Mouse (Mus musculus): ENCODE measurements around the gene Gm49387. TPM values are rescaled to one million over a fixed set of nuclear protein-coding genes. Genes with fewer than 3 reads are reported as not detected.

The Gm49387 gene
- not detected in 2 replicates for polyA plus RNA-seq (2012; ENCODE audit: insufficient read depth, low replicate concordance)

GRCm38 (mm10) chr14:31640346-31640889 is at the start of gene Gm49387:
Gm49387 (minus strand) TSS chr14:31640878.
- no peak for TF ChIP-seq GATA1 (IDR thresholded peaks at IDR 0.05; ENCODE audit: borderline replicate concordance, low read length)
- no peak for TF ChIP-seq FLI1 (IDR thresholded peaks at IDR 0.05; ENCODE audit: low read length)
- Histone ChIP-seq H3K36me3 (replicated peaks; ENCODE audit: low read length) (peaks cover 28% of the 10 kb centered on the region), H3K9me3 (no peaks in the 10 kb centered on the region), H3K27me3 (replicated peaks) (no peaks in the 10 kb centered on the region), H3K4me3 (replicated peaks) (peak within 1 kb of the TSS; percentile 98), H3K4me1 (peaks cover 35% of the 10 kb centered on the region)

- Histone ChIP-seq H3K9me3 (no peaks in the 10 kb centered on the region), H3K4me1 (peaks cover 96% of the 10 kb centered on the region), H3K27me3 (replicated peaks) (no peaks in the 10 kb centered on the region), H3K36me3 (replicated peaks; ENCODE audit: low read length) (peaks cover 3% of the 10 kb centered on the region), H3K4me3 (replicated peaks) (peak overlapping the region; percentile 69)
- TF ChIP-seq GATA1 (IDR thresholded peaks at IDR 0.05; ENCODE audit: borderline replicate concordance, low read length) (no peak), FLI1 (IDR thresholded peaks at IDR 0.05; ENCODE audit: low read length) (no peak)
Observed at GRCm38 (mm10) chr14:31686231-31686630, 45.6 kb upstream of the Gm49387 start.

GRCm38 (mm10) chr14:31685680-31686079 is 45.0 kb upstream of the Gm49387 start:
- no peak for TF ChIP-seq GATA1 (IDR thresholded peaks at IDR 0.05; ENCODE audit: borderline replicate concordance, low read length)
- Histone ChIP-seq H3K4me3 (replicated peaks) (peak overlapping the region; percentile 87), H3K27me3 (replicated peaks) (no peaks in the 10 kb centered on the region), H3K4me1 (peaks cover 96% of the 10 kb centered on the region), H3K36me3 (replicated peaks; ENCODE audit: low read length) (peaks cover 2% of the 10 kb centered on the region), H3K9me3 (no peaks in the 10 kb centered on the region)

DNA sequence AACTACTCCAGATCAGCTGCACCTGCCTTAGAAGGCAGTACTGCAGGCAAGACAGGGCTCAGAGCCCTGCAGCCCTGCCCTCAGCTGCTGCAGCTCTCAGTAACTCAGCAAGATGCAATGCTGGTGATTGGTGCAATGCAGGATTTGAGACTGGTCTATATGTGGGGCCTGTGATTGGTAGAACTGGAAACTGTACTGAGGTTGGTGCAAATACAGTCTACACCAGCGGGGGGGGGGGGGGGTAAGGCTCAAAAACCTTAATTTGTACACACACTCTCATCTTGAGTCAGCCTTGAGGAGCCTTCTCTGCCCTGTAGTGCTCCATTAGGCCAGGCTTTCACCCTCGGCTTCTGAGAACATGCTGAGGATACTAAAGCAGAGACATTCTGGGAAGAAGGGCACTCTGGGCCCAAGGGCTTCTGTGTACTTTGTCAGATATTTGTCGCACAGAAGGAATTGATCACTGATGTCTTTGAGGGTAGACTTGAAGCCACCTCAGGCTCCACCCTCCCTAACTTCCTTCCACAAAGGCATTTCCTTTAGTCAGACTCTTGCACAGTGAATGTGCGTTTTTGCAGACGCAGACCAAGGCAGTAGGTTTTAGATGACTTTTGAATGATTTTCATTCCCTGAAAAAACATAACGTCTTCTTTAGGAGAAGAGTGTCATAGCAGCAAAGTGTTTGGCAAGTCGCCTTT is 43.8 kb upstream of the Gm49387 start:
- Histone ChIP-seq H3K4me3 (replicated peaks) (peak overlapping the region; percentile 81), H3K4me1 (peaks cover 95% of the 10 kb centered on the region), H3K9me3 (no peaks in the 10 kb centered on the region), H3K36me3 (replicated peaks; ENCODE audit: low read length) (no peaks in the 10 kb centered on the region), H3K27me3 (replicated peaks) (no peaks in the 10 kb centered on the region)
- TF ChIP-seq FLI1 (IDR thresholded peaks at IDR 0.05; ENCODE audit: low read length) = no peak

- TF ChIP-seq GATA1 (IDR thresholded peaks at IDR 0.05; ENCODE audit: borderline replicate concordance, low read length) = no peak
- no peak for TF ChIP-seq FLI1 (IDR thresholded peaks at IDR 0.05; ENCODE audit: low read length)
- Histone ChIP-seq H3K4me1 (peaks cover 92% of the 10 kb centered on the region), H3K27me3 (replicated peaks) (no peaks in the 10 kb centered on the region), H3K9me3 (no peaks in the 10 kb centered on the region), H3K36me3 (replicated peaks; ENCODE audit: low read length) (no peaks in the 10 kb centered on the region), H3K4me3 (replicated peaks) (peak overlapping the region; percentile 29)
Observed at GRCm38 (mm10) chr14:31683610-31684009, 42.9 kb upstream of the Gm49387 start.

DNA sequence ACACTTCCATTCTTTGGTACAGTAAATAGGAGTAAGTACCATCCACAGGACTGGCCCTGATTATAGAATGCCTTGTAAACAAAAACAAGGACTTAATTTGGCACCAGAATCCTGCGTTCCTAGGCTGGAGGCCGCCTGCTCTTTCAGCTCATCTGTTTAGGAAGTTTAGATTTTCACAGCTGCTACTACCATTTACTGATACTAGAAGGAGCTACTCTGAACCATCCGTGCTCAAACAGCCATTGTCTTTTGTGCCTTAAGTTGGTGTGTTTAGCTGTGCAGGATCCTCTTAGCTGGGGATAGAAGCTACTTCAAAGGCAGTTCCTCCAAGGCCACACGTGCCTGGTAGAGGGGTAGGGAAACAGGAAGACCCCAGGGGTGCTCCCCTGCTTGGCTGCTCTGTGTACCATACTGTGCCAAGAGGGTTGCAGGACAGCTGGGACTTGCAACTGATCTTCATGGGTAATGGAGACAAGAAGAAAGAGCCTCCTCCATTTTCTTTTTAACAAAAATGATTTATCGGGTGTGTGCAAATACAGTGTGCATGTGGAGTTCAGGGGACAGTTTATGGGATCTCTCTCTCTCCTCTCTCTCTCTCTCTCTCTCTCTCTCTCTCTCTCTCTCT is 41.4 kb upstream of the Gm49387 start:
- Histone ChIP-seq H3K4me3 (replicated peaks) (no peak overlapping the region), H3K27me3 (replicated peaks) (no peaks in the 10 kb centered on the region), H3K9me3 (no peaks in the 10 kb centered on the region), H3K4me1 (peaks cover 79% of the 10 kb centered on the region), H3K36me3 (replicated peaks; ENCODE audit: low read length) (no peaks in the 10 kb centered on the region)
- no peak for TF ChIP-seq FLI1 (IDR thresholded peaks at IDR 0.05; ENCODE audit: low read length)
- TF ChIP-seq GATA1 (IDR thresholded peaks at IDR 0.05; ENCODE audit: borderline replicate concordance, low read length) = no peak

- Histone ChIP-seq H3K4me1 (peaks cover 72% of the 10 kb centered on the region), H3K4me3 (replicated peaks) (no peak overlapping the region), H3K9me3 (no peaks in the 10 kb centered on the region), H3K36me3 (replicated peaks; ENCODE audit: low read length) (no peaks in the 10 kb centered on the region), H3K27me3 (replicated peaks) (no peaks in the 10 kb centered on the region)
- no peak for TF ChIP-seq GATA1 (IDR thresholded peaks at IDR 0.05; ENCODE audit: borderline replicate concordance, low read length)
- TF ChIP-seq FLI1 (IDR thresholded peaks at IDR 0.05; ENCODE audit: low read length) = no peak
Observed at GRCm38 (mm10) chr14:31681291-31681690, 40.6 kb upstream of the Gm49387 start.

- TF ChIP-seq GATA1 (IDR thresholded peaks at IDR 0.05; ENCODE audit: borderline replicate concordance, low read length) (no peak), FLI1 (IDR thresholded peaks at IDR 0.05; ENCODE audit: low read length) (no peak)
- Histone ChIP-seq H3K36me3 (replicated peaks; ENCODE audit: low read length) (no peaks in the 10 kb centered on the region), H3K4me1 (peaks cover 65% of the 10 kb centered on the region), H3K27me3 (replicated peaks) (no peaks in the 10 kb centered on the region), H3K4me3 (replicated peaks) (no peak overlapping the region), H3K9me3 (no peaks in the 10 kb centered on the region)
Observed at GRCm38 (mm10) chr14:31680656-31681055, 40.0 kb upstream of the Gm49387 start.

DNA sequence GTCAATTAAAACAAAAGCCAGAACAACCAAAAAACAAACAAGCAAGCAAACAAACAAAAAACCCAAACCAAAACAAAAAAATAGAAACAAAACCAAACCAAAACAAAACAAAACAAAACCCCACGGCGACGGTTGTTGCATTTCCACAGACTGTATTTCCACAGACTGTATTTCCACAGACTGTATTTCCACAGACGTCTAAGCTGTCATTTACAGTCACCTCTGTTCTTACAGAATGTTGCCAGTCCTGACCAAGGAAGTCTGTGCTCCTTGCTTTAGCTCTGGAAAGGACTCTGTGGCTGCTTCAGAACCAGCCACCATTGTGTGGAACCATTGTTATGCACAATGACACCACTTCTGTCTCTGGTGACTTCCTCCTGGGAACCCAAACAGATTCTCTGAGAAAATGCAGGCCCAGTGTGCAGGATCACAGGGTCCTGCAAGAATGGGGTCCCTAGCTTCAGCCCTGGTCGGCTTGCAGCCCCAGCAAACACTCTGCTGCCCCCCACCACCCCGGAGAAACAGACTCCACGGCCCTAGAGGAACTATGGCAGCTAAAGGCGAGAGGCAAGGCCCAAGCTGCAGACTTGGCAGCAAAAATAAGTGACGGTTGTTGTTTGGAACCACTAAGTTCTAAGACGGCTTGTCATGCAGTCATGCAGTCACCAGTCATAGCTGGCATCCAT is 31.1 kb upstream of the Gm49387 start:
- H3K4me3 ChIP-seq (replicated peaks) = no peak overlapping the region
- no peaks in the 10 kb centered on the region for H3K27me3 ChIP-seq (replicated peaks)
- H3K4me1 ChIP-seq = peaks cover 70% of the 10 kb centered on the region
- peaks cover 16% of the 10 kb centered on the region for H3K36me3 ChIP-seq (replicated peaks; ENCODE audit: low read length)
- 0 out of 2 replicates have a peak, but pooled peaks cover 3% of the 10 kb centered on the region for H3K9me3 ChIP-seq
- no peak for TF ChIP-seq FLI1 (IDR thresholded peaks at IDR 0.05; ENCODE audit: low read length)
- no peak for TF ChIP-seq GATA1 (IDR thresholded peaks at IDR 0.05; ENCODE audit: borderline replicate concordance, low read length)

Measured in megakaryocyte, embryonic 14.5 days (primary cell).